Mouse (Mus musculus) liver, adult (tissue): ENCODE measurements around the gene Trim38.
"Not testable (repeated sequence)": the region's sequence is repeated elsewhere in the genome, so short reads cannot be mapped to it uniquely, and the experiment has no call there.

Experiments used
- GATA4 ChIP-seq: IDR thresholded peaks from 2 replicates; pipeline ENCODE4 v1.6.1; 2014; ENCODE audit warnings: mild to moderate bottlenecking, low read length; ENCODE audit not compliant: insufficient replicate concordance

Trim38 gene

GRCm38 (mm10) chr13:23743215-23743614 is 26.5 kb upstream of the Trim38 start:
- no peak for TF ChIP-seq GATA4

- no peak for TF ChIP-seq GATA4
These were observed 25.8 kb upstream of the Trim38 start for GRCm38 (mm10) chr13:23743963-23744362.

- TF ChIP-seq GATA4: no peak
These were observed 25.0 kb upstream of the Trim38 start for GRCm38 (mm10) chr13:23744421-23745380.

GRCm38 (mm10) chr13:23745381-23746161 is 24.1 kb upstream of the Trim38 start, which contains the start of gene Hist1h3c:
TSS of gene Hist1h3c (minus strand) at chr13:23745602.
- TF ChIP-seq GATA4: no peak

GRCm38 (mm10) chr13:23746201-23747080 is 23.3 kb upstream of the Trim38 start, which contains the start of gene Hist1h2bb:
TSS of gene Hist1h2bb (plus strand) at chr13:23746734.
- TF ChIP-seq GATA4: not testable (repeated sequence)

GRCm38 (mm10) chr13:23747081-23747891 is 22.4 kb upstream of the Trim38 start:
- TF ChIP-seq GATA4: no peak

GRCm38 (mm10) chr13:23747892-23748288 is 21.8 kb upstream of the Trim38 start:
- TF ChIP-seq GATA4: no peak

GRCm38 (mm10) chr13:23749563-23750121 is 20.1 kb upstream of the Trim38 start:
- TF ChIP-seq GATA4: no peak

GRCm38 (mm10) chr13:23750839-23751477 is 18.8 kb upstream of the Trim38 start, which contains the start of gene Hist1h2ab:
TSS of gene Hist1h2ab (plus strand) at chr13:23751126.
- not testable (repeated sequence) for TF ChIP-seq GATA4

GRCm38 (mm10) chr13:23751478-23751956 is 18.2 kb upstream of the Trim38 start:
- TF ChIP-seq GATA4: no peak

GRCm38 (mm10) chr13:23752067-23752741 is 17.5 kb upstream of the Trim38 start, which contains the start of gene Hist1h3b:
TSS of gene Hist1h3b (plus strand) at chr13:23752267.
- TF ChIP-seq GATA4: not testable (repeated sequence)

- no peak for TF ChIP-seq GATA4
These were observed 17.0 kb upstream of the Trim38 start for GRCm38 (mm10) chr13:23752742-23753172.
